Mouse (Mus musculus): ENCODE measurements around the gene Pigw.
"Not testable (repeated sequence)": the region's sequence is repeated elsewhere in the genome, so short reads cannot be mapped to it uniquely, and the experiment has no call there.

The Pigw gene

GRCm38 (mm10) chr11:84879007-84879771 is 896 bp downstream of the Pigw start:
- no peak for DNase-seq

GRCm38 (mm10) chr11:84876020-84876419 is 4.1 kb downstream of the Pigw start:
- not testable (repeated sequence) for DNase-seq

DNA sequence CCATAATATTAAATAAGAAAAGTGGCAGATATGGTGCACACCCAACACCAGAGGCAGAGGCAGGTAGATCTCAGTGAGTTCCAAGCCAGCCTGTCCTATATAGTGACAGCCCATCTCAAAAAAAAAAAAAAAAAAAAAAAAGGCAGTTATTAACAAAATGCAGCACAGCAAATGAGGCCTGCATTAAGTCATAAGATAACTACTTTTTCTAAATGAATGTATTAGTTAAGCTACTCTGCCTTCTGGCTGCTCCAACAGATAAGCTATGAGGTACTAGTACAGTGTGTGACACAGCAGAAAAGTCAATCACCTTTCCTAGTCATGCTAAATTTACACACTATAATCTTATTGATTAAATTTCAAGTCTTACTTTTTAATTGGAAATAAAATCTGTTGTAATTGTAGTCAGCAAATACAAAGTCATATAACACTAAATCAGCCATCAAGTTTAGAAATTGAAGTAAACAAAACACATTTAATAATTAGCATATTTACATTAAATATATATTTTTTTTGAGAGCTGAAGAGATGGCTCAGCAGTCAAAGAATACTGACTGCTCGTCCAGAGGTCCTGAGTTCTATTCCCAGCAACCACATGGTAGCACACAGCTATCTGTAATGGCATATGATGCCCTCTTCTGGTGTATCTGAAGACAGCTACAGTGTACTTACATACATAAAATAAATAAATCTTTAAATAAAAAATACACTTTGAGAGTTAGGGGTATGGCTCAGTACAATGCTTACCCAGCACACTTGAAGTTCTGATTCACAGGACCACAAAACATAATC is 6.8 kb downstream of the Pigw start:
- no peak for DNase-seq

DNA sequence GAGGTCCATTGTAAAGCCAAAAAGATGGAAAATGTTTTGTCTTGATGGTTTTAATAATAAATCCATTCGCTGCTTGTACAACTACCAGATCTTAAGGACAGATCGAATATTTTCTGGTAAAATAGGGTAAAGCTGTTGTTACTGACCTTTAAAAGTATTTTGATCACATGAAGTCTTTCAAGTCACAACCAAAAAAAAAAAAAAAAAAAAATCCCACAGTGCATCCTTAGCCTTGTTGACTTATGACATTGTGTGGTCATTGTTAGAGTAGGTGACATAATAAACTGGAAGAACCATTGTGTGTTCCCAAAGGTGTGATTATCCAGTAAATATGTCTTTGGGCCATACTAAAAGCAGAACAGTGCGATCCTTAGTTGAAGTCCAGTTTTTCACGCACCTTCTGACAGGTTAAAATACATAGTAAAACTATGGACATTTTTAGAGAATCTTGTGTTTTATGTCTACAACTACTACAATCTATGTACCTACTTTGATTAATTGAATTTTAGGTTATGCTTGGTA is 8.5 kb downstream of the Pigw start:
- no peak for DNase-seq

- DNase-seq = no peak
Observed at GRCm38 (mm10) chr11:84871046-84871445, 9.0 kb downstream of the Pigw start.

GRCm38 (mm10) chr11:84870337-84871043 is 9.6 kb downstream of the Pigw start, which contains the start of gene Ggnbp2:
Ggnbp2 (minus strand) TSS chr11:84870817.
- peak; percentile 94 for DNase-seq

DNA sequence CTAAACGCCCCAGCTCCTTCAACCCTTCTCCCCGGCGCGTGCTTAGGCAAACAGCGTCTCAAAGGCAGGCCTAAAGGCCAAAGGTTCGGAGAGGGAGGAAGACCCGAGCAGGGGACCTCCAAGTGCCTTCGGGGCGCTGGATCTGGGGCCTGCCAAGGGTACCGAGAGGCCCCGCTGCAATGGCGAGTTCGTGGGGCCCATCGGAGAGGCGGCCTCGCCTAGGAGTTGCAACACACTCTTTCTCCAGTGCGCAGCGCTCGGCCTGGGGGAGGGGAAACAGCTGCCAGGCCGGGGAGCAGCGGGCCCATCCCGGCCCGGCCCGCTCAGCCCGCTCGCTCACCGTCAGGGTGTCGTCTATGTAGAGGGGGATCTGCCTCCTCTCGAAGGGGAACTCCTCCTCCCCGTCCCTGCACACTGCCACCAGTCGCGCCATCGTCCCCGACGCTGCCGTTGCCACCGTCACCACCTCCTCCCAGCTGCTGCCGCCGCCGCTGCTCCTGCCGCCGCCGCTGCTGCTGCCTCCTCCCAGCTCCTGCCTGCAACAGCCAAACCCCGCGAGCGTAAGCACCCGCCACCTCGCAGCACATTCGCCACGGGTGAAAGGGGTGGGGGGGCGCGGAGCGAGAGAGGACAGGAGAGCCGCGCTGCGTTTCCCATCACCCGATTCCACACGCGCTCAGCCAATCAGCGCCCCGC is 10.4 kb downstream of the Pigw start:
- DNase-seq = peak; percentile 93

GRCm38 (mm10) chr11:84868786-84869259 is 11.3 kb downstream of the Pigw start:
- no peak for DNase-seq

GRCm38 (mm10) chr11:84867586-84867985 is 12.5 kb downstream of the Pigw start:
- DNase-seq = no peak

- DNase-seq = no peak
Observed at GRCm38 (mm10) chr11:84865268-84865667, 14.8 kb downstream of the Pigw start.

- DNase-seq = no peak
Observed at GRCm38 (mm10) chr11:84855285-84855684, 24.8 kb downstream of the Pigw start.

DNA sequence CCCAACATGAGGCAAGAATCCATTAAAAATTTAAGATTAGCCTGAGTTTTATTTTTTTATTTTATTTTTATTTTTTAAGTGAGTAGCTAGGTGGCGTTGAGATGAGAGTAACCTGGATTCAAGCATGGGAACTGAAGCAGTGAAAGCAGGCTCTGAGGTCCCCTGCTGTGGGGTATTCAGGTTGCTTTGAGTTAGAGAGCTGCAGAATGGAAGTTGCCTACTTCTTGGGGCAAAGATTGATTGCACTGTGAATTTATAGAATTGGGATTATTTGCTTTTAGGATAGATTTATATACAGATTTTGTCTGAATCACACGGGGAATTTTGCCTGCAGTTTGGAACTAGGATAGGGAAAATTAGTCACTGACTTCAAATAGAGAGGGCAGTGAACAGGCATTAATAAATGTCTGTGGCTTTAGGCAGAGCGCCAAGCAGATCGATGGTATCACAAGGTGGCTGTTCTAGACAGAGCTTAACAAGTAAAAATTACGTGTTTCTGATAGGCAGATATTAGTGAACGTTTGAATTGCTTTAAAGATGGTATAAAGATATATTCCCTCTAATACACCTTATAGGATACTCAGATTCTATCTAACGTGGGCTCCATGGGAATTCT is 32.5 kb downstream of the Pigw start:
- DNase-seq = no peak

DNA sequence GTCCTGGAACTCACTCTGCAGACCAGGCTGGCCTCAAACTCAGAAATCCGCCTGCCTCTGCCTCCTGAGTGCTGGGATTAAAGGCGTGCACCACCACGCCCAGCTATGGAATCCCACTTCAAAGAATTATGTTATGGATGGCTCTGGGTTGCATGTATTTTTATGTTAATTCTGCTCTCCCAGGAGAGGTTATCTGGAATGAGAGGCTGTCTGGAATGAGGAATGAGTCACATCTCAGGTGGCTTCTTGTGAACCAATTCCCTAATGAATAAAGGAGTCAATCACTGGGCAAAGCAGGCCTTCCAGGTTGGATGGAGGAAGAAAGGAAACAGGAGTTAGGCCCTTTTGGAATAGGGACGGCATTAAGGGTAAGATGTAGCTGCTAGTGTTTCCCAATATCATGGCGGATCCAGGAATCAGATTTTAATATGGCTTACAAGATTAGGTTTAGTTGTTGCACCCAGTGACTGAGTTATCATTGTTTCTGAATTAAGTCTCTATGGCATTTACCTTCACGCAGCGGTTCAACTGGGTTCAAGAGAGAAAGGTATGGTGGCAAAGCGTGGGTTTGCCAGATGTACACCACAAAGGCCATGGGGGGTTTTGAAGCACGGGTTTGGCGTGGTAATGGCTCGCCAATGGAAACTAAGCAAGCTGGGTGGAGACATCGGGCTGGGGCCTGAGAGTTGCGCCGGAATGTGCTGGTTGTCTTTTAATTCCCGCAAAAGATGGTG is 33.2 kb downstream of the Pigw start:
- no peak for DNase-seq

GRCm38 (mm10) chr11:84839330-84839729 is 40.8 kb downstream of the Pigw start:
- no peak for DNase-seq

DNA sequence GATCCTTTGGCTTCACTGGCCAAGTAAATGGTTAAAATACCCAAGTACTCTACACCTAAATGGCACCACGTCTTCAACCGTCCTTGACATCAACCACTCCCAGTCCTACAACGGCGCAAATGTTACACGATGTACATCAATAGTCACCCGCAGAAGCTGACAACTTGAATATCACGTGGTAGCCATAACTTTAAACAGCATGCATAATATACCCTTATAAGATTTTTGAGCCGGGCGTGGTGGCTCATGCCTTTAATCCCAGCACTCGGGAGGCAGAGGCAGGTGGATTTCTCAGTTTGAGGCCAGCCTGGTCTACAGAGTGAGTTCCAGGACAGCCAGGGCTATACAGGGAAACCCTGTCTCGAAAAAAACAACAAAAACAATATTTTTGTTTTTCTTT is 50.6 kb downstream of the Pigw start:
- DNase-seq = not testable (repeated sequence)

DNA sequence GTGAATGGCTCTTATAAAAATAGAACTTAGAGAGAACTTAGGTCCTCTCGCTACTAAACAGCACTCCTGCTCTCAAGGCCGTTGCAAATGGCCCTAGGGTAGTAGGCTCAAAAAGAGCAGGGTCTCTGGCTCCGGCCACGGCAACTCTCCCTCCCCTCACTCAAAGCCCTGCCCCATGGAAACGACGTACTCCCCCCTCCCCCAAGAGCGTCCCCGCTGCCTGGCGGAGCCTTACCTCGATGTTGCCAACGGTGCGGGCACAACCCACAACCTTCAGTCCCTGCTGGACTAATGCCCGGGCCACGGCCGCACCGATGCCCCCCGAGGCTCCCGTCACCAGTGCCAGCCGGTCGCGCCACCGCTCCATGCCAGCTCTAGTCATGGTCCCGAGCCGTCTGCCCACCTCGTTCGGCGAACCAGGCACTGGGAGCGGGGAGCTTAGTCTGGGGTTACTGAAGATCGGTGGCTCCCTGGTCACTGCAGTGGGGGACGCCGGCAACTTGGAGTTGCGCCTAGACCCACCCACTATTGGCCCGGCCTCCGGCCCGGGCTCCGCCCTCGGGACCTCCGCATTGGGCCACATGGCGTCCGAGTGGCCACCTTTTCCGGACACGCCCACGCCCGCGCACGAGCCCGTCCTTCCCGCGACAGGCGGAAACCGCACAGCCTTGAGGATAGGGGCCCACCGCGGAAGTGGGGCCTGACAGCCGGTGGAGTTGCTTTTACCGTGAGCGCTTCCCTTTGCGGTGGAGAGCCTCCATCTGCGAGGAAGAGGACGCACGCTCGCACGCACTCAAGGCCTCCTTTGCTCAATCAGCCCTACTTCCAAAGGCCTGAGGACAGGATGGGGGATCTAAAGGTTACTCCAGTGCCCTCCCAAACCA is 51.3 kb downstream of the Pigw start, which contains the start of gene Dhrs11:
Dhrs11 (minus strand) TSS at position 479 of the 884 bp plus-strand sequence.
- peak; percentile 93 for DNase-seq

DNA sequence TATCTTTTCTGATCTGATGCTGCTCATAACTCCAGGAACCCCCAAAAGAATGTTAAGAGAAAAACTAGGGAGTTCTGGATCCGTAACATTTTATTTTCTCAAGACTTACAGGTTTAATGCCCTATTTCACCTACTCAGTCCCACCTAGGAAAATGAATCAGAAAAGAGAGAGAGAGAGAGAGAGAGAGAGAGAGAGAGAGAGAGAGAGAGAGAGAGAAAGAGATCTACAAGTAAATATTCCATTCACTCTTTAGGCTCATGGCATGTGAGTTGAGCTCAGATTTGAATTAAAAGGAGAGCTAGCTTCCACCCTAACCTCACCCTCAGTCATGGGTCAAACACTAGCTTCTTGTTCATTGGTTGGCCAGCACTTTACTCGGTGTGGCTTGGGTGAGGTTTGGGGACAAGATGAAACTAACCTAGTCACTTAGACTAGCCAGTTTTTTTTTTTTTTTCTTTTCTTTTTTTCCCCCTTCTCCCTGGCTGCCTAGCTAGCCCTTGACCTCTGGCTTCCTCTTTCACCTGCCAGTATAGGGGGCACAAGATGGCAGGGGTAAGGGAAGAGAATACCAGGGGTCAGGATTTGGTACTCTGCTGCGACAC is 52.1 kb downstream of the Pigw start:
- no peak for DNase-seq

DNA sequence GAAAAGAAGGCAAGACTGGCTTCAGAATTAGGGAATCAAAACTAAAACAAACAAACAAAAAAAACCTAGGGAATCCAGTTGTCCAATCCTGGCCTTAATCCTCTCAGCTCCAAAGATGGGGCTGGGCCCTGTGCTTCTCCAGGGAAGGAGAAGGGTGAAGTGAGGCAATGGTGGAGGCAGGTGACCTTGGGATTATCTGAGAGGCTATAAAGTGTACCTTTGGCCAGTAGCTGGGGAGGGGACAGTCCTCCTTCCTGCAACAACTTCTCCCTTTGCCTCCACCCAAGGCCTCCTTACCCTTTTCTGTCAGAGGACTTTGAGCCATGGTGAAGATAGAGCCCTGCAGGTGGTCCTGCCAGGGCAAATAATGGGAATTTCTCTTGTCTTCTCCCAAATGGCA is 52.6 kb downstream of the Pigw start:
- no peak for DNase-seq

Measured in cerebellum, adult 9-11 months (tissue).